Mouse (Mus musculus) c-Kit-positive CD71-positive TER-119-negative erythroid progenitor cells, embryonic 14.5 days (primary cell): ENCODE data around the gene Des.

Source experiments
- DNase-seq: peaks from one replicate; pipeline ENCODE4 v3.0.0-alpha.2; 2013; ENCODE audit warnings: low read depth

The Des gene

DNA sequence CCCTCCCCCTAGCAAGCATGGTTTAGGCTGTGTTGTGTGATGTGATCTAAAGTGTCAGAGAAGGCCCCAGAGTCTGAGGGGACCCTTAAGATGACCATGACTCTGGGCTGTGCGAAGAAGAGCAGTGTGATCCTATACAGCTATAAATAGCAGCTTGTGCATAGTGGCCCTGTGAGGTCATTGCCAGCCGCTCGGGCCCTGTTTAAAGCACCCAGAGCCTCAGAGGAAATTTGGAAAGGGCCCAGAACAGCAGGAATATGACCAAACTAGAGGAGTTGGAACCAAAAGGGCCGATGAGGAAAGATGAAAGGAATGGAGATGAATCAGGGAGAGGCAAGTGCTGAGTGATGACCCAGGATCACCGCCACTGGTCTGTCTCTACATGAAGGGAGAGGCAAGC lies 12.8 kb upstream of the Des start:
- no peak for DNase-seq

DNA sequence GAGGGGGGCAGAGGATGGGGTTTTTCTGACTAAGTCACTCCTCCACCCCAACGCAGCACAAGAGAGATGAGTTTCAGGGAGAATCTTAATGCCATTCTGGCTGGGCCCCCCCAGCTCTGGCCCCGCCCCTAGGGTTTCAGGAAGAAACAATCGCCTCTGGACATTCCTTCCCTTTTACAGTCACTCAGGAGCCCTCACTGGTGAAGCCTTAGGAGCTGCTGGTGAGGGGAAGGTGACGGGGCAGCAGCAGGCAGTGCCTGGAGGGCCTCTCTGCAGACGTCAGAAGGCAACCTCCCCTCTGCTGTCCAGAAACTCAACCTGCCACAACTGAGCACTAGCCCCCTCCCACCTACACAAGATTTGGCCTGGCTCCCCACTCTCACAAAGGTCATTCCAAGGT lies 10.9 kb upstream of the Des start:
- DNase-seq = no peak

DNA sequence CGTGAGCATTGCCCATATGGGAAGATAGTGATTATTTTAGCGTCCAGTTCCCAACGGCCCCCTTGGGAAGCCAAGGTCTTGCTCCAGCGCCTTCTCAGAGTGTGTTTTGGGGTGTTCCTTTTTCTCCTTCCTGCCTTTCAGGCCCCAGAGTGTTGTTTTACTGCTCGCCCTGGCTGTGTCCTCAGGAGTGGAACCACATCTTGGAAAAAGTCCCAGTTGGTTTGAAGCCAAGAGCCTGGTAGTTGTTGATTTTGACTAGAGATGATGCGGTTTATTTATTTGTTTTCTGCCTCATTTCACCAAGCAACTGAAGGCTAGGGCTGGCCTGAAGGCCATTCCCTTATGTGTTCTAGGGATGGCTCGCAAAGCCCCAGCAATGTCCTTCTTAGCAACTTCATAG lies 2.9 kb upstream of the Des start:
- no peak for DNase-seq

DNA sequence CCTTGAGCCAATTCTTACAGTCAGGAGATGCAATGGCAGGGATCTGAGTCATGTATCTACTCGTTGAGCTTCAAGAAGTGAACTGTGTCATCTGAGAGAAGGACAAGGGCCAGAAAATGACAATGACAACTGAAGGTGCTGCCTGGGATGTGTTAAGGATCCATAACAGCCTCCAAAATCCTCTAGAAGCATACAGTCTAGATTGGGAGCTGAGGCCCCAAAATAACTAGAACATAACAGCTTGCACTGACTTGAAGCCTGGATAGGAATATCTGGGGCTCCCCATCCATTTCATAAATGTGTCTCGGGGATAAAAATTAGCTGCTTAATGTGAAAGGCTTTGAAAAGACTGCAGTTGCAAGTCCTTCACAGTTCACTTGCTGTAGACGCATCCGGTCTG lies 2.1 kb upstream of the Des start:
- DNase-seq = no peak

DNA sequence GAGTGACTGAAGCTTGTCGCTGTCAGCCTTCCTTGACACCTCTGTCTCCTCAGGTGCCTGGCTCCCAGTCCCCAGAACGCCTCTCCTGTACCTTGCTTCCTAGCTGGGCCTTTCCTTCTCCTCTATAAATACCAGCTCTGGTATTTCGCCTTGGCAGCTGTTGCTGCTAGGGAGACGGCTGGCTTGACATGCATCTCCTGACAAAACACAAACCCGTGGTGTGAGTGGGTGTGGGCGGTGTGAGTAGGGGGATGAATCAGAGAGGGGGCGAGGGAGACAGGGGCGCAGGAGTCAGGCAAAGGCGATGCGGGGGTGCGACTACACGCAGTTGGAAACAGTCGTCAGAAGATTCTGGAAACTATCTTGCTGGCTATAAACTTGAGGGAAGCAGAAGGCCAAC lies 783 bp upstream of the Des start:
- DNase-seq = no peak

DNA sequence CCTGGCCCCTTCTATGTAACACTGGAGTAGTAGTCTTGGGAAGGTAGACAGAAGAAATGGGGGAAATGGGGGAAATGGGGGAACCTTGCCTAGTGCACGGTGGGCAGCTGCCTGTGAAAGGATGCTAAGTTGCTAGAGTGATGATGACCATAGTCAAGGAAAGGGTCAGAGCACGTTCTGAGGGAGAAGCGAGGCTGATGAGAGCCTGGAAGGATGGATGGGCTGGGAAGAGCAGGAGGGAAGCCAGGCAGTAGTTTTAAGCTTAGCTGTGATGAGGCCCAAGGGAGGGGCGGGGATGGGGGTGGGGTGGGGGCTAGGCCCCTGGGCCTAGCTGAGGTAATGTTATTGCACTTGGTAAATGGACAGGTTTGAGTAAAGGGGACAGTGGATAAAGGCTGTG lies 994 bp downstream of the Des start:
- DNase-seq = no peak

DNA sequence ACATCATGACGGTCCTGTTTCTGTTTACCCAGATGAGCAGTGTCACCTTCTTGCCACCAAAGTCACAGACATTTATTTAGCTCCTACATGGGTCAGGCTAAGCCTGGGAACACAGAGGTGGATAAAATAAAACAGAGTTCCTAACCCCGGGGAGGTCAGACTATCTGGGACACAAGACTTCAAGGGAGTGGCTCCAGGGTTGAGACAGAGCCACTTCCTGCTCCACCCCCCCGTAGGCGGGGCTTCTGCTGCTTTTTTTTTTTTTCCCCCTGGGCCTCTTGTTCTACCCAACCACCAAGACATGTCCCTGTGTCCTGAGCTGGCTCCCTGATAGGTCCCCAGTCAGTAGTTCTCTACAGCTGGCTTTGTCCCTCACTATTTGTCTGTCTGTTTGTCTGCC lies 1.6 kb downstream of the Des start:
- no peak for DNase-seq

DNA sequence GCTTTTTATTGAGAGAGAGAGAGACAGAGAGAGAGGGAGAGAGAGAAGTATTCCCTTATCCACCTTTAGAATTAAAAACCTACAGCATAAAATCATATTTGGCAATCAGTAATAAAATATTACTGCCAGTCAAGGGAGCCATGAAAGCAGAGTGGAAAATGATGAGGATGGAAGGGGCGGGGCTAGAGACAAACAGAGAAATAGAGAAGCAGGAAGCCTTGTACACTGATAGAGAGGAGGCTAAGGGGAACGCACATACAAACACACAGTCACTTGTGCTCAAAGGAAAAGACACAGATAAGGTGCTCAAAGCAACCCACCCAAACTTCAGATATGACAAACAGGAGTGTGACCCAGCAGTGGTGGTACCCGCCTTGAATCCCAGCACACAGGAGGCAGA lies 3.7 kb downstream of the Des start:
- DNase-seq = no peak

DNA sequence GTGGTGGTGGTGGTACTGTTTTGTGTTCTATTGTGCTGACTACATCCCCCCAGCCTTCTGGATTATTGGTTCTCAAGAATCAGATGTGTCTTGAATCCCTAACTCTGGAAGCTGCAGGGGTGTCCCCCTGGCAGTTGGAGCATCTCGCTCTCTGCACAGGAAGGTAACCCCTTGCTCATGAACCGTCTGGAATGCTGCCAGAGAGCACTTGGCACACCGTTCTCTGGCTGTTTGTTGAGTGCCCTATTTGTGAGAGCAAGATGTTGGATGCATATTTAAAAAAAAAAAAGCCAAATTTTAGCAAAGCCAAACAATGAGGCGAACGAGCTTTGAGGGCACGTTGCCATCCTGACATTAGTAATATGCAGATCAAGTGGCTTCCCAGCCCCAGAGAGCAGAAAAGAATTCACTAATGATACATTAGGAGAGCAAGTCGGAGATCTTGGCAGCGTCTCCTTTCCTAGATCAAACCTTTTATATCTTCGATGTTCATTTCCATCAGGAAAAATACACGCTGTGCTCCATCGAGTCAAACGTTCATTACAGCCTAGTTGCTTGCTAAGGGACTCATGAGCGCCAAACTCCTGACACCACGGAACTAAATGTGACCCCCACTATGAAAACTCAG lies 5.5 kb downstream of the Des start:
- no peak for DNase-seq

DNA sequence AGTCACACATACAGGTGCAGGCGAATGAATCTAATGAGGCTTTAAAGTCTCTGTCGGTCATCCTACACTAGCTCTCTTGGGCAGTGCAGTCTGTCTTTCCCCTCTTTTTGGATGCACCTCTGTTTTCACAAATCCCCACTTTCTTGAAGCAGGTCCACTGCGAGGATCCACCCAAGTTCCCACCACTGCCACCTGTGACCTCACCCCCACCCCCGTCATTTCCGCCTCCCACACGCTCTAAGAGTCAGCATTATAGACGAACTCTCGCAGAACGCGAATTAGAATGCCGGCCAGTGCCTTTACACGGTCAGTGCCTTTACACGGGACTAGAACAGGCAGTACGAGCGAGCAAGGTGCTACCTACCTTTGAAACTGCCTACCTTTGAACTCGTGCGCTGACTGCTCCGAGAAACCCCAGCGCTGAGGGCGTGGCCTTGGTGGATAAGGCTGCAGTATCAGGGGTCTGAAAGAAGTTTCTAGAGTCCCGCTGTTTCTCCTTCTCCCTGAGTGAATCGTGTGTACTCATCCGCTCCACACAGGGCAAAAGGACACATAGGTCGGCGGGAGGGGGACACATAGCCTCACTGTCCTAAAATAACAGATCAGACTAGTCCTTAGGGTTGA lies 9.3 kb downstream of the Des start:
- DNase-seq = no peak

DNA sequence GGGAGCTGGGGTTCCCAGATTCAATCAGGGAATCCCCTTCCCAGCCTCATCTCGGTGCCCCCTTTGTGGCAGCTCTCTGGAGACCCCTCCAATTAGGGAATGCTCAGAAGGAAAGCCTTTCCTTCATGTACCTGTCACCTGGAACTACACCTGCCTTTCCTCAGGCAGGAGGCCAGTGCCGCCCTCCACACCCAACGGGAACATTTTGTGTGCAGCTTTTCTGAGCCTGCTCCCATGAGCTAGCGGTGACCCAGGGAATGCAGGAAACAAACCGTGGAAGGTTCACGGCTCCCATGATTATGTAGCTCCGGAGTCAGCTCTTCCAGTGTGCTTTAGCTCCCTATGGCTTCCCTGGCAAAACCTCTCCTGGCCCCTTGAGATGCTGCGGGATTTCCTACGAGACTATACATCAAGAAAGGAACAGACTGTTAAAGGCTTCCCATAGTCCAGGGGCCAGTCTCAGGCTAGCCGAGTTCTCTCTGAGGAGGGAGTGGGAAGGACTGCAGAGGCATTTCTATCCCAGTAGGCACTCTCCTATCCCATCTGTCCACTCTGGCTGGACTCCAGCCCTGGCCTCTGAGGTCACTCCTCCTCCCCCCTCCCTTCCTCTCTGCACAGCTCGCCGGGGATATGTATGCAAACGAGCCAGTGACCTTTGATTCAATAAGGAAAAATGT lies 10.0 kb downstream of the Des start:
- DNase-seq = no peak

DNA sequence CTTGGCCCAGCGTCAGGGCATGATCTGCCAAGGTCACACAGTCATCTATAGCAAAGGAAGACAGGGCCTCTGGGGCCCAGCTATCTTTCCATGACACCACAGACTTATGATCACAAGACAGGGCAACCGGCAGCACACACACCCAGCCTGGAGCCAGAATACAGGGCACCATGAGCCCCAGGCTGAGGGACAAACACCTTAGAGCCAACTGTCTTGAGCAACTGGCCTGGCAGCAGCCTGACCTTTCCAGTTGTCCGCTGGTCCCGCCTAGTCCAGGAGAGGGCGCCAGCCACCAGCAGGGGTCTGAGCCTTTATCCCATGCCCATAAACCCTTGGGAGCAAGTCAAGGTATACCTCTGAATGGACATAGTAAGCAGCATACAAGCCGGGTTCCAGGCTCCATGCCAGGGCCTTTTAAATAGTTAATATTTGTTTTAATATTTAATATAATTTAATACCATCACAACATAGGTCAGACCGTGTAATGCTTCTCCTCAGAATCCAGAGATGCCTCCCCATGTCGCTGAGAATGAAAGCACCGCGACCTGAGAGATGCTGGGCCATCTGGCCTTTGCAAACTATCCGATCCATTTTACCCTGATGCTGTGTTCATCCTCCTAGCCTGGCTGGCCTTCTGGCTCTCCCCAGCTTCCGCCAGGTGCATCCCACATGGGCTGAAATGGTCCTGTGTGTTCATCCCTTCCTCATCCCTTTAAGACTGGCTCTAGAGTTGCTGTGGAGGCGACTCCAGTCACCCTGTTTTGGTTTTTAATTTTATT lies 11.4 kb downstream of the Des start:
- no peak for DNase-seq

DNA sequence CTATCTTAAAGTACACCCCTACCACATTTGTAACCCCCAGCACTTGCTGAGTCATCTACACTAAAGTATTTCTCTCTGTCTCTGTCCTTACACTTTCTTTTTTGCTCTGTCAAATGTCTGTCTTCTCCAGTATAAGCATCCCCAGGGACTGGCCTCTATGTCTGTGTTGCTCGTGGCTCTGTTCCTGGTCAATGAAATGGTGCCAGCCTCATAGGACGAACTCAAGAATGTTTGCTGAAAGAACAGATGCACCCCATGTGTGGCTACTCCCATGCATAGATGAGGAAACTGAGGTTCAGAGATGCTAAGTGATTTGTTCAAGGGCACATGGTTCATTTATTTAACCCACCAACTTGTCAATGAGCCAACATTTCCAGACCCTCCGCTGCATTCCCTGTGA lies 12.3 kb downstream of the Des start:
- DNase-seq = no peak

DNA sequence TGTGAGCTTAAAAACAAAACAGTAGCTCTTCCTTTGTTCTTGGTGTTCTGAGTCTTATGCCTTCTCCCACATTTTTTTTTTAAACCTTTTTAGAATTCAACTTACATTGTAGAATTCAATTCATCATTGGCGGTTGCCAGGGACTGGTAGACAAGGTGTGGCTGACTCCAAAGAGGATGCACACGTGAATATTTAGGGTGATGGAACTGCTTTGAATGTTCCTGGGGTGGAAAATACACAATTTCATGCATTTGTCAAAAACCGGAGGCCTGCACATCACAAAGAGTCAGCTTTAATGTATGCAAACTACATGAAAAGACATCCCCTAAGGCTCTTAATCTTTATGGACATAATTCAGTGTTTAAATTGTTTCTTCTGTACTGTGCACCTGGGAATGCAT lies 13.1 kb downstream of the Des start:
- no peak for DNase-seq

DNA sequence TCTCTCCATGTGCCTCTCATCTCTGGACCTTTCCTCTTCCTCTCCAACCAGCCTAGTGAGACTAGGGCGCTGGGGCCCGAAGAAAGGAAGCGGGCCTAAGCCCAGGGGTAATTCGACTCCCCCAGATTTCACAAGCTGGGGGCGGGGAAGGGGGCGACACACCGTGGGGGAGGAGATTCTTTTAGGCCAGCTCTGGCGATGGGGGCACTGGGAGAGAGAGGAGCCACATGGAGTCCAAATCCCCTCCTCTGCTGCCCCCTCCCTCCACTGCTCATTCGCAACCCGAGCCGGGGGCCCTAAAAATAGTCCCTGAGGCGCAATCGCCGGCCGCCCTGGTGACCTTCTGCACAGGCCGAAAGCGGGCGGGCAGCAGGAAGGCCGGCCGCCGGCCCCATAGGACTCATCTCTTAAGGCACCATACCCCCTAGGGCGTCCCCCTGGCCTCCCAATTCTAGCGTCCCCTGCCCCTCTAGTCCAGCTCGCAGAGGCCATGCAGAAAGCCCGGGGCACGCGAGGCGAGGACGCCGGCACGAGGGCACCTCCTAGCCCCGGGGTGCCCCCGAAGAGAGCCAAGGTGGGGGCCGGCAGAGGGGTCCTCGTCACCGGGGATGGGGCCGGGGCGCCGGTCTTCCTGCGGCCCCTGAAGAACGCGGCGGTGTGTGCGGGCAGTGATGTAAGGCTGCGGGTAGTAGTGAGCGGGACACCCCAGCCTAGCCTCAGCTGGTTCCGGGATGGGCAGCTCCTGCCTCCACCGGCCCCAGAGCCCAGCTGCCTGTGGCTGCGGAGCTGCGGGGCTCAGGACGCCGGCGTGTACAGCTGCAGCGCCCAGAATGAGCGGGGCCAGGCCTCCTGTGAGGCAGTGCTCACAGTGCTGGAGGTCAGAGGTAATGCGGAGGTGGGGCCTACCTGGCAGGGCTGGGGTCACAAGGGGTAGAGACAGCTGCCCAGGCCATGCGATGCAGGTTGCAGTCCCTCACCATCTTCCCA lies 15.1 kb downstream of the Des start, which contains the start of gene Speg:
TSS of gene Speg (plus strand) at position 348 of the 987 bp plus-strand sequence.
- no peak for DNase-seq

DNA sequence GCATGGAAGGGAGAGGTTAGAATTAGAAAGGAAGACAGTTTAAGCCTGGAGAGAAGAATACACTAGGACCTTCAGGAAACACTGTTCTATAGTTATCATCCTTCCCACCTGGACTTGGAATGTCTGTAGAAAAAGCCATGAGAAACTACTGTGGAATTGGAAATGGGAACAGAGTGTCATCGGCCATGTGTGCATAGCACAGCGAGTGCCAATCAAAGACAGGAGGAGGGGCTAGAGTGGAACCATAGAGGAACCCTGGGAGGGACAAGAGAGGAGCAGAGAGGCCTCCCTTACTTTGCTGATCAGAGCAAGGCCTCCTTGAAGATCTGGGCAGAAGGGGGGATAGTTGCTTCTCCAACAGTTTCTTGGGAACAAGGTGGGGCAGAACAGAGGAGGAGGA lies 19.1 kb downstream of the Des start:
- no peak for DNase-seq

DNA sequence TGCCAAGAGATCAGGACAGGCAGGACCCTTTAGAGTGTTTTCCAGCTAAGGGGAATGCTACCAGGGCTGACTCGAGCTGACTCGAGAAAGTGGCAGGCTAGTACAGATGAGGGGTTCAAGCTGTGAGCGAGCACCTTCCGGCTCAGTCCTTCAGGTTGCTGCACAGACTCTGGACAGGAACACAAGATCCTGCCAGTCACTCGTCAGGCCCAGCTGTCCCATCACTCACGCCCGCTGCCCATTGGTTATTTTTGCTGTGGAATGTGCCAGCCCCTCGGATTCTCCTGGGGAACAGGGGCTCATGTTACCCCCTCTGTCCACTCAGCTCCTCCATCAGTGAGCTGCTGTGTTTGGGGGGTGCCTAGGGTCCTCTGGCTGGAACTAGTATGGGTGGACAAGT lies 19.8 kb downstream of the Des start:
- DNase-seq = no peak

DNA sequence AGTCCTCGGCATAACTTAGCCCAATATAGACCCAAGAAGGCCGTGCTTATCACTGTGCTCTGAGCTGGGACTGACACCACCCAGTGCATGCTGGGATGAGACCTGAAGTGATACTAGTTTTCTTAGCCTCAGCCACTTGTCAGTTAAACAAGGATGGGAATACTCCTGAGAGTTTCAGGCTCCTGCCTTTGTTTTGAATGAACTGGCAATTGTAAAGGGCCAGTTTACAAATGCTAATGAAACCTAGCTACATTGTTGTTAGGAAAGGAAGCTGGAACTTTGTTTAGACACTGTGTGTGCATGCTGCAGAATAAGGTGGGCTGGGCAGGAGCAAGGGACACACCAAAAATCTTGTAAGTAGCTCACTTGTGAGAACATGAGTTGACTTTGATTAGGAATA lies 20.8 kb downstream of the Des start:
- DNase-seq = no peak

DNA sequence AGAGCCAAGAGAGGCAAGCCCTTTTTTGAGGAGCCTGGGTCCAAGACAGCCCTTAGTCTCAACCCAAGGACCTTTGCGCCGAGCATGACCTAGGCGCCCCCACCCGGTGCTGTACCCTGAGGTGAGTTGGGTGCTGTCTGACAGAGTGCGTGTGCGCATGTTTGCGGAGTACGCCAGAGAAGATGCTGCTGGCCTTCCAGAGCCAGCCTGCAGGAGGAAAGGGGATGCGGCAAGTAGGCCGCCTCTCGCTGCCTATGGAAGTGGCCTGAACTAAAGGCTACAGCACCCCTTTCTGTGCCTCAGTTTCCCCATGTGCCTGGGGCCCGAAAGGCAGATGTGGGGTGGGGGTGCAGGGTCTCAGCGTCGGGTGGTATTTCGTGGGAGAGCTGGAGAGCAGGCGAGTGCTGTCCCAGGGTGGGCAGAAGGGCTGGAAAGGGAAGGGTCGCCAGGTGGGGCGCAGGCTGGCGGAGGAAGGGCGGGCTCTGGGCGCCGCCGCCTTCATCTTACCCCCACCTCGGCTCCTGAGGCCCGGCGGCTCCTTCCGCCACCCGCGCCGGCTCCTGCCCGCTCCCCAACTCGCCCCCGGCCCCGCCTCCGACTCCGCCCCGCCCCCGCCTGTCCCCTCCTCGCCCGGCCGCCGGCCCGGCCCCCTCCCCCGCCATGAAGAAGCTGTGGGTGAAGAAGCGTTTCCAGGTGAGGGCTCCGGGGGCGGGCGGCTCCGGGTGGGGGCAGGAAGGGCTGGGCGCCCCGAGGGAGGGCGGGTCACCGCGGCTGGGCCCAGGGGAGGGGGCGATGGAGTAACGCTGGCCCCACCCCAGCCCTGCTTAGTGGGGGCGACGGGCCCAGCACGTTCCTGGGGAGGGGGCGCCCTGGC lies 21.6 kb downstream of the Des start:
- no peak for DNase-seq

DNA sequence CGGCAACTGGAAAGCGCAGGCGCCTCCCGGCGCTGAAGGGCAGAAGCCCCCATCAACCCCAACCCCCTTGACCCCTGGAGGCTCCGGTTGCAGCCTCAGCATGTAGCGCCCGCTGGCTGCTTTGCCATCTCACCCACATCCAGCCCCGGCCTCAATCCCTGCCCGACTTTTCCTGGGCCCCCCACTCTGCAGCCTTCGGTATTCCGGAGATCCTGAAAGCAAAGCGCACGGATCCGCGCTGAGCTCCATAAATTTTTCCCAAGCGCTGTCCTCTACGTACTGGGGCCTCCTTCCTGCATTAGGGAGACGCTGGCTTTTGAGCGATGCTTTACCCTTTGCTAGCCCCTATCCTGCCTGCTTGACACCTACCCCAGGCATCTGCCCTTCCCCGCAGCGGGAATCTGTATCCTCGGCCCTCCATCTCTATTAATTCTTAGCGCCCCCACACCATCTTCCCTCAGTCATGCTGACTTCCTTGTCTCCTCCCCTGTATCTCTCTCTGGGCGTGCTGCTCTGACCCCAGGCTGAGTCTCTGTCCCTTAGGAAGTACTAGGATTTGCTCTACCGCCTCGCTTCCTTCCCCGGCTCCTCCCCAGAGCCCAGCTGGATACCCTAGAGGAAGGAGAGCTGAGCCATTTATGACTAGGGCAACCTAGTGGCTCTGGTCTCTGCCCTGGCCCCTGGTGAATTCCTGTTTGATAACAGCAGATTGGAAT lies 22.4 kb downstream of the Des start:
- DNase-seq = no peak
